Mouse (Mus musculus) spleen, postnatal 36 days (tissue): ENCODE measurements around the gene Gm10491.
"Not testable (repeated sequence)": the region's sequence is repeated elsewhere in the genome, so short reads cannot be mapped to it uniquely, and the experiment has no call there.

Source experiments
- DNase-seq, 2 experiments: peaks; one replicate each; pipeline ENCODE4 v3.0.0; 2022; ENCODE audit warnings: low spot score in 2 of 2, mixed read lengths in 1 of 2

The Gm10491 gene

GRCm38 (mm10) chrX:7907735-7908134, at the start of gene Gm10491:
Gm10491 (minus strand) TSS chrX:7907835.
- no peak for DNase-seq

DNA sequence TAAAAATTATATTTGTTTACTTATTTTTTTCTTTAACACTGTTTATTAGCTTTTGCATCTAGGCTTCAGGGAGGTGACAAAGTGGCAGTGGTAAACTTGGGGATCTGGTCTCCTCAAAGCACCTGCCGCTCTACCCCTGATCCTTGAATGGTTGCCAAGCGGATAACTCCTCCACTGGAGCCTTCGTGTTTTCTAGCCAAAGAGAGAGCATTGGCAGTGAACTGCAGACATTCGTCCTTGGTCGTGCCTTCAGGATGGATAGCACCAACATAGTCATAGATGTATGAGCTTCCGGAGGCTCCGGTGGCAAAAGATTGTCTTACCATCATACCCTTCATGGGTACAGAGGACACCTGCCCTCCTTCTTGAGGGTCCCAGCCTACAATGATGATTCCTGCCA, 42.5 kb upstream of the Gm10491 start:
- DNase-seq, result no peak

- DNase-seq, result peak; percentile 86 to 90
Measured at GRCm38 (mm10) chrX:7947900-7948492, 40.4 kb upstream of the Gm10491 start.

DNA sequence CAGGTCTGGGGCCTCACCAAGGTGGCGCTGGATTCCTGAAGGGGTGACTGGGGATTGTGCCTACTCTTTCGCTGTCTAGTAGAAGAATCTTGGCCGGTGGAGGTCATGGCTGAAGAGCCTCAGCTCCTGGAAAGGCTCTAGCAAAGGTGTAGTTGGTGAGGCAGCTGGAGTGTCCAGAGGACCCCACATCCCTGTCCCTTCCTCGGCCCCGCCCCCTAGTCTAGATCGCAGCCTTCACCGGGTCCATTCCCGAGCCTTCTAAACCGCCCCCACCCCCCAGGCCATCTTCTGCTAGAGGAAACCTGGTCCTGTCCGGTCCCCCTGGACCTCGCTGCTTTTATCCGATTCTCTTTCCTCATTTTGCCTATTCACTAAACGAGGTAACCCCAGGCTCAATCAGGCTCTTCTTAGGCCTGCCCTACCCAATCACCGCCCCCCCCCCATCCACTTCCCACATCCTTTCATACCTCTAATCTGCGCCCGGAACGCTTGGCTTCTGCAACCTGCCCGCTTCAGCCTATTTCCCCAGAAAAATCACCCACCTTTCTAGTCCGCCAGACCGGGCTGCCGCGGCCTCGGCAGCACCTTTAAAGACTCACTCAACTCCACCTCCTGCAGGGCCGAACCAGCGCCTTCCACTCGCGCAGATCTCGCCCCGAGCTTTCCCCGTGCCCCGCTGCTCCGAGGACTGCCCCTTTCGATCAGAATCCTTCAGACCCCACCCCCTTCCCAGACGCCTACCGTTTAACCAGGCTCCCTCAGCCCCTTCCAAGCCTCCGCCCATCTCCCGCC, 39.7 kb upstream of the Gm10491 start, which contains the start of gene Hdac6:
Hdac6 (minus strand) TSS at position 782 of the 792 bp plus-strand sequence.
- DNase-seq, result no peak

DNA sequence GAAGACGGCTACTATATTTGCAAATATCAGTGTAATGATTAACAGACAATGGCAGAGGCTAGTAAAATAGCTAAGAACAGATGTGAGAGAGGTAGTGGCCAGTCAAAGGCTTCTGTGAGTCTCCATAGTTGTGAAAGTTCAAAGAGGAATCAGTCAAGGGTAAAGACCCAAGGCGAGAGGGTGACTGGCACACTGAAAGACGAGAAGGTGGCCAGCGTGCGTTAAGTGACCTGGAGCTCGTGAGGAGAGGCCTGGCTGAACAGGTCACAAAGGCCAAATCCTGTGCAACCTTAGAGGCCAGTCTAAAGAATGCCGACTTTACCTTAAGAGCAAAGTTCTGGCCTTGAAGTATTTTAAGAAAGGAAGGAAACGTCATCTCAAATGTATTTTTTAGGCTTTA, 38.0 kb upstream of the Gm10491 start:
- DNase-seq, result no peak

DNA sequence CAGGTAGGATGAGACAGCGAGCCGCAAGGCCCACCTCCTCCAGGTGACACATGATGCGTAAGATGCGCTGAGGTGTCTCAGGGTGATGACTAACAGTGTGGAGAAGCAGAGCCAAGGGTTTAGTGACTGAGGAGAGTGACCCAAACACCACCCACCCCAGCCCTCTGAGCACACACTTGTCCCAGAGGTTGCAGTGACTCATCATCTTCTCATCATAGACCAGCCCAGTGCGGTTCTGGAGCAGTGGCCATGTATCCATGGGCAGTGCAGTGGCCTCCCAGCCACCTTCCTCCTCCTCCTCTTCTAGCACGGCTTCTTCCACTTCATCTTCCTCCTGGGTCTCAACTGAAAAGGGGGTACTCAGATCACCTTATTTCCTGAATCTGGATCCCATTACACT, 30.0 kb upstream of the Gm10491 start:
- DNase-seq, result no peak

GRCm38 (mm10) chrX:7936874-7937273, 29.2 kb upstream of the Gm10491 start:
- no peak for DNase-seq

DNA sequence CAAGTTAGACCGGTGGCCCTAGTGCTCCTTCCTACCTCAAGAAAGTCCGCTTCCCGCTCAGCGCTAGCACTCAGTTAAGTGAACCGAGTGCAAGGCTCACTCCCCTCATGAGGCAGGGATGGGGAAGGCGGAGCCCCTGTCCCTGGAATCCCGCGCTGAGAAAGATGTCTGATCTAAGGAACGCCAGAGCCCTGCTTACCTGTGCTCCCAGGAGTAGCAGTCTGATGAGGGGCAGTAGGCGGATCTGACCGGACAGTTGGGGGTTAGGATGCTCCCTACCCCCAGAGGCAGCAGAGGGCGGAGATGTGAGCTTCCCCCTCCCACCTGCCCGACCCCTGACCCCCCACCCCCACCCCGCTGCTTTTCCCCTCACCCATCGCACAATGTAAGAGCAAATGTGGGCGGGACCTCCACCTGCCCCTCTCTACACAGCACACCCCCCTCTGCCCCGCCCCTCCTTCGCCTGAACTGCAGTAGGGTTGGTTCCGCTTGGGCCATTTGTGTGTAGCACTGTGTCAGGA, 20.7 kb upstream of the Gm10491 start, which contains the start of gene Eras:
Eras (minus strand) TSS at position 338 of the 521 bp plus-strand sequence.
- DNase-seq, result no peak

- DNase-seq, result no peak
Measured at GRCm38 (mm10) chrX:7927116-7927515, 19.5 kb upstream of the Gm10491 start.

GRCm38 (mm10) chrX:7926266-7926665, 18.6 kb upstream of the Gm10491 start:
- no peak for DNase-seq

DNA sequence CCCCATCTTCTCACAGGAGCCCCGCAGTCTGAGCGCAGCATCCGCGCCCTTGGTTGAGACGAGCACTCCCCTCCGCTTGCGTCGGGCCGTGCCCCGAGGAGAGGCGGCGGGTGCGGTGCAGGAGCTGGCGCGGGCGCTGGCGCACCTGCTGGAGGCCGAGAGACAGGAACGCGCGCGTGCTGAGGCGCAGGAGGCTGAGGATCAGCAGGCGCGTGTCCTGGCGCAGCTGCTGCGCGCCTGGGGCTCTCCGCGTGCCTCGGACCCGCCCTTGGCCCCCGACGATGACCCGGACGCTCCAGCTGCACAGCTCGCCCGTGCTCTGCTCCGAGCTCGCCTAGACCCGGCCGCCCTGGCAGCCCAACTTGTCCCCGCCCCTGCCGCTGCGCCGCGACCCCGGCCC, 14.4 kb upstream of the Gm10491 start:
- DNase-seq, result no peak

DNA sequence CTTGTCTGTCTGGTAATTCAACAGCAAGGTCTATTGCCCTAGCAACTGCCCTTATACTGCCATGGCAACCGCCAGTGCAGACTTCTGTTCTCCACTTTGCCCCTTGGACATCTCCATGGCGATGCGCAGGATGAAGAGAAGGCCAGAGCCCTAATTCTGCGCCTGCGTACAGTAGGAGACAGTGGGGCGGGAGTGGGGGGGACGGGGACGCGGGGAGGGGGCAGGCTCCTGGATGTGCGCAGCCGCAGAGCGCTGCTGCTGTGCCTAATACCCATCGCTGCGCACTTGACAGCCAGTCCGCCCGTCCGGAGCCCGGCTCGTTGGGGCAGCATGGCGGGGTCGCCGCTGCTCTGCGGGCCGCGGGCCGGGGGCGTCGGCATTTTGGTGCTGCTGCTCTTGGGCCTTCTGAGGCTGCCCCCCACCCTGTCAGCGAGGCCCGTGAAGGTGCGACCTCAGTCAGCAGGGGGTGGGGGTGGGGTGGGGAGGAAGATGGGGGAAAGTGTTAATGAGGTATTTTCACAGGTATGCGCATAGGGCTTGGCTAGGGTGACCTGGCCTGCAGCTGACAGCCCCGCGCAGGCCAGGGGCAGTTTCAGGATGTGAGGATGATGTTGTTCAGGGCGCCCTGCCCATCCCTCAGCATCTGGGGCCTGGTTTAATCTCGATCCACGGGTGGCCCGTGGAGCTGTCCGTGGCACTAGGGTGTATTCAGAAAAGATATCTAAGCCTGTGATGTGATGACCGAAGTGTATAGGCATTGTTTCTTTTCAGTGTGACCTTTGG, 12.2 kb upstream of the Gm10491 start, which contains the start of gene Pcsk1n:
Pcsk1n (plus strand) TSS at position 222 of the 783 bp plus-strand sequence.
- DNase-seq, result no peak

DNA sequence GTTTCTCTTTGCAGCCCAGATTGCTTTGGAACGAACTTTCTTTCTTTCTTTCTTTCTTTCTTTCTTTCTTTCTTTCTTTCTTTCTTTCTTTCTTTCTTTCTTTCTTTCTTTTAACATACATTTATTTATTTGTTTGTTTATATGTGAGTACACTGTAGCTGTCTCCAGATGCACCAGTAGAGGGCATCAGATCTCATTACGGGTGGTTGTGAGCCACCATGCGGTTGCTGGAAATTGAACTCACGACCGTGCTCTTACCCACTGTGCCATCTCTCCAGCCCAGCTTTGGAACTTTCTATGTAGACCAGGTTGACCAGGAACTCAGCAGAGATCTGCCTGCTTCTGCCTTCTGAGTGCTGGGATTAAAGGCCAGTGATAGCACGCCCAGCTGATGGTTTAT, 10.3 kb upstream of the Gm10491 start:
- not testable (repeated sequence) for DNase-seq

GRCm38 (mm10) chrX:7915669-7916068, 8.0 kb upstream of the Gm10491 start:
- peak; percentile 11 to 24 for DNase-seq

- no peak for DNase-seq
Measured at GRCm38 (mm10) chrX:7910473-7910872, 2.8 kb upstream of the Gm10491 start.

DNA sequence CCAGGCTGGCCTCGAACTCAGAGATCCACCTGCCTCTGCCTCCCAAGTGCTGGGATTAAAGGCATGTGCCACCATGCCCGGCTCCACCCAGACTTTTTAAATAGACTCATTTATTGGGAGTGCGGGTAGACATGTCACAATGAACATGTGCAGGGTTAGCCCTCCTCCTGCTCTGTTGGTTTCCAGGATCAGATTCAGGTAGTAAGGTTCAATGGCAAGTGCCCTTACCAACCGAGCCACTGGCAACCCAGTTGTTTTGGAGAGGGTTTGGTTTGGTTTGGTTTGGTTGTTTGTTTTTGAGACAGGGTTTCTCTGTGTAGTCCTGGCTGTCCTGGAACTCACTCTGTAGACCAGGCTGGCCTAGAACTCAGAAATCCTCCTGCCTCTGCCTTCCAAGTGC, 1.6 kb upstream of the Gm10491 start, which contains the start of gene Gm10490:
Gm10490 (plus strand) TSS at position 301 of the 400 bp plus-strand sequence.
- not testable (repeated sequence) for DNase-seq

- no peak for DNase-seq
Measured at GRCm38 (mm10) chrX:7904441-7904840, 3.2 kb downstream of the Gm10491 start.

- peak; percentile 89 to 91 for DNase-seq
Measured at GRCm38 (mm10) chrX:7898880-7899874, 8.5 kb downstream of the Gm10491 start, which contains the start of the genes Pqbp1 and Timm17b. Pqbp1 (minus strand) TSS chrX:7899269. Timm17b (plus strand) TSS chrX:7899357.

- DNase-seq, result peak; percentile 35 to 45
Measured at GRCm38 (mm10) chrX:7898211-7898610, 9.4 kb downstream of the Gm10491 start.

- peak; percentile 81 to 84 for DNase-seq
Measured at GRCm38 (mm10) chrX:7883841-7884567, 23.6 kb downstream of the Gm10491 start, which contains the start of gene Slc35a2. Slc35a2 (plus strand) TSS chrX:7884028.
